Mouse (Mus musculus) lung, embryonic 15.5 days (tissue): ENCODE results near the gene Fkbp10. TPM values are rescaled to one million over a fixed set of nuclear protein-coding genes. Genes with fewer than 3 reads are reported as not detected.
A peak's percentile ranks its signal among the peaks of the same experiment; 100 is the strongest.

Experiments used
- ATAC-seq: fragments of 200-750 bp; cut with Nextera tagmentation; 2 replicates; pipeline ENCODE4 v1.8.0; 2017; ENCODE audit warnings: moderate number of reproducible peaks, borderline replicate concordance; ENCODE audit not compliant: low FRiP score, low TSS enrichment; ENCODE audit errors: extremely low read depth
- H3K27ac ChIP-seq: fragments of 300-500 bp; sonication (generic); 2 replicates; pipeline ENCODE4 v1.5.1; 2015; ENCODE audit warnings: moderate library complexity, mild to moderate bottlenecking, inconsistent platforms
- H3K27me3 ChIP-seq: fragments of 300-500 bp; sonication (generic); 2 replicates; pipeline ENCODE4 v1.6.1; 2015; ENCODE audit warnings: inconsistent platforms
- H3K36me3 ChIP-seq: fragments of 300-500 bp; sonication (generic); 2 replicates; pipeline ENCODE4 v1.6.1; 2015; ENCODE audit warnings: inconsistent platforms
- H3K4me1 ChIP-seq: fragments of 300-500 bp; sonication (generic); 2 replicates; pipeline ENCODE4 v1.6.1; 2015; ENCODE audit warnings: inconsistent platforms
- H3K4me2 ChIP-seq: fragments of 300-500 bp; sonication (generic); 2 replicates; pipeline ENCODE4 v1.6.1; 2015; ENCODE audit warnings: inconsistent platforms, mild to moderate bottlenecking, moderate library complexity
- H3K4me3 ChIP-seq: fragments of 300-500 bp; sonication (generic); 2 replicates; pipeline ENCODE4 v1.5.1; 2015; ENCODE audit warnings: mild to moderate bottlenecking, inconsistent platforms
- H3K9ac ChIP-seq: fragments of 300-500 bp; sonication (generic); 2 replicates; pipeline ENCODE4 v1.6.1; 2015; ENCODE audit warnings: inconsistent platforms
- H3K9me3 ChIP-seq: fragments of 300-500 bp; sonication (generic); 2 replicates; pipeline ENCODE4 v1.6.1; 2016; ENCODE audit warnings: inconsistent platforms
- WGBS: fragments of 180-500 bp; shearing (Covaris S2); methylation state at CpG from one replicate; pipeline ENCODE4 v1.1.7; 2015; 5-methylcytosine and 5-hydroxymethylcytosine counted together
- polyA plus RNA-seq: library from polyadenylated mRNA; unstranded; fragments of >200 nt; fragmentation: Nextera tagmentation; extraction: Ambion mirVana; gene quantifications from 2 replicates; pipeline ENCODE4 v1.2.1, GENCODE M21; 2015

Gene Fkbp10
- polyA plus RNA-seq, 1 experiment from 2014 or later: 143 TPM

GRCm38 (mm10) chr11:100425851-100426250, 10.4 kb downstream of the Fkbp10 start:
- H3K36me3 ChIP-seq: peaks cover 59% of the 10 kb centered on the region
- no peak overlapping the region for H3K9ac ChIP-seq
- H3K27ac ChIP-seq: no peak overlapping the region
- H3K4me2 ChIP-seq: no peak overlapping the region
- H3K4me1 ChIP-seq: 0 out of 2 replicates have a peak, but pooled peaks cover 4% of the 10 kb centered on the region
- ATAC-seq: 0 out of 2 replicates have a peak, but pooled peaks have one; percentile 21
- H3K9me3 ChIP-seq: no peaks in the 10 kb centered on the region
- no peak overlapping the region for H3K4me3 ChIP-seq
- 25% methylated on average over 7 of the region's 7 CpGs for WGBS
- H3K27me3 ChIP-seq: no peaks in the 10 kb centered on the region

GRCm38 (mm10) chr11:100426820-100427219, 11.3 kb downstream of the Fkbp10 start:
- Histone ChIP-seq H3K27me3 (no peaks in the 10 kb centered on the region), H3K27ac (no peak overlapping the region), H3K36me3 (peaks cover 53% of the 10 kb centered on the region), H3K9ac (no peak overlapping the region), H3K9me3 (no peaks in the 10 kb centered on the region), H3K4me3 (no peak overlapping the region), H3K4me1 (0 out of 2 replicates have a peak, but pooled peaks cover 4% of the 10 kb centered on the region), H3K4me2 (no peak overlapping the region)
- ATAC-seq: no peak
- WGBS: 72% methylated on average over 3 of the region's 3 CpGs

DNA sequence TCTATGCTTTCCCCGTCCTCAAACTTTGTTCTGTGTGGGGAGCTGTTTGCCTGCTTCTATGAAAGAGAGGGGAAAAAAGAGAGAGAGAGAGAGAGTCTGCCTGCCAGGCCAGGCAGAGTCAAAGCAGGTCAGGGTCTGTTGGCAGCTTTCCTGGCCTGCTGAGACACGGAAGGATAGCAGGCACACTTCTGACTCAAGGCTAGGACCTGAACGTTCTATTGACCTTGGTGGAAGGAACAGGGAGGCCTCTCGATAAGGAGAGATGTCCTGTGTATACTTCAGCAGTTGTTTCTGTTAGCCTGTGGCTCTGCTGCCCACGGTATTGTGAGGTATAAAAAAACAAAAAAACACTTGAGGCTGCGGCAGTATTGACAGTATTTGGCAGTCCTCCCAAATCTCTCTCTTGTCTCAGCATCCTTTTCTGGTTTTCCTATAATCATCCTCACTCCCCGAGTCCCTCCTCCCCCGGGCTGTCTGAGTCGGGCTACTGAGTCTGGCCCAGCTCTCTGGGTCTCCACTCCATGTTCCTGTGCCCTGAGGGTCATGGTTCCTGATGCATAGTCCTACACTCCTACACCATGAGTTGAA, 13.2 kb downstream of the Fkbp10 start:
- peaks cover 40% of the 10 kb centered on the region for H3K36me3 ChIP-seq
- WGBS: 41% methylated on average over 9 of the region's 9 CpGs
- no peak for ATAC-seq
- no peaks in the 10 kb centered on the region for H3K27me3 ChIP-seq
- H3K4me3 ChIP-seq: no peak overlapping the region
- H3K9me3 ChIP-seq: no peaks in the 10 kb centered on the region
- no peak overlapping the region for H3K9ac ChIP-seq
- 0 out of 2 replicates have a peak, but pooled peaks cover 4% of the 10 kb centered on the region for H3K4me1 ChIP-seq
- H3K4me2 ChIP-seq: no peak overlapping the region
- H3K27ac ChIP-seq: no peak overlapping the region

GRCm38 (mm10) chr11:100430052-100430451, 14.6 kb downstream of the Fkbp10 start:
- Histone ChIP-seq H3K9ac (no peak overlapping the region), H3K4me3 (no peak overlapping the region), H3K36me3 (peaks cover 35% of the 10 kb centered on the region), H3K27ac (no peak overlapping the region), H3K9me3 (no peaks in the 10 kb centered on the region), H3K4me2 (no peak overlapping the region), H3K27me3 (no peaks in the 10 kb centered on the region), H3K4me1 (0 out of 2 replicates have a peak, but pooled peaks cover 4% of the 10 kb centered on the region)
- WGBS: 87% methylated on average over 7 of the region's 7 CpGs
- ATAC-seq: no peak

GRCm38 (mm10) chr11:100432002-100432401, 16.5 kb downstream of the Fkbp10 start:
- Histone ChIP-seq H3K36me3 (peaks cover 46% of the 10 kb centered on the region), H3K9me3 (no peaks in the 10 kb centered on the region), H3K4me2 (no peak overlapping the region), H3K4me1 (0 out of 2 replicates have a peak, but pooled peaks cover 4% of the 10 kb centered on the region), H3K27ac (no peak overlapping the region), H3K4me3 (no peak overlapping the region), H3K27me3 (no peaks in the 10 kb centered on the region), H3K9ac (no peak overlapping the region)
- 74% methylated on average over 5 of the region's 5 CpGs for WGBS
- no peak for ATAC-seq

DNA sequence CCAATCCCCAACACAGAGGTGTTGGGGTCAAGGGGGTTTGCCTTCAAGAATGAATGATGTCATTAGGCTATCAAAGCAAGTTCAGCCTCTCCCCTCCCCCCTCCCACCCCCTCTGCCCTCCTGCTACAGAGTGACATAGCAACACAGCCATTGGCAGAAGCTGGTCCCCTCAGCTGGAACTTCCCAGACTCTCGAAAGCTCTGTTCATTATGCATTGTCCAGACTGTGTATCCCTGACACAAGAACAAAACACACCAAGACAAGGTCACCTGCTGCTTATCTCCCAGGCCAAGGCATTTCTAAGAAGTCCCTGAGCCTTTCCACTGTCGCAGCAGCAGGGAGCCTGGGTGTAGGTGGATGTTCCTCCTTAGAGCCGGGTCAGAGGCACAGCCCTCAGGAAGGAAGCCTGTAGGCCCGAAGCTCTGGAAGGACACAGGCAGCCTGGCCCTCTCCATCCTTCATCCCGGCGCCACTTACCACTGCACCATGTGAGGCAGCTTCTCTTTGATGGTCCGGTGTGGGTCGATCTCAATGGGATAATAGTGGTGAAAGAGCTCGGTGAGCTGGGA, 20.3 kb downstream of the Fkbp10 start:
- Histone ChIP-seq H3K36me3 (peaks cover 38% of the 10 kb centered on the region), H3K4me1 (peaks cover 11% of the 10 kb centered on the region), H3K27me3 (no peaks in the 10 kb centered on the region), H3K4me2 (no peak overlapping the region), H3K9me3 (no peaks in the 10 kb centered on the region), H3K4me3 (no peak overlapping the region), H3K9ac (no peak overlapping the region), H3K27ac (no peak overlapping the region)
- WGBS: 88% methylated on average over 9 of the region's 9 CpGs
- no peak for ATAC-seq

- H3K4me3 ChIP-seq: no peak overlapping the region
- no peak overlapping the region for H3K27ac ChIP-seq
- H3K36me3 ChIP-seq: peaks cover 33% of the 10 kb centered on the region
- 89% methylated on average over 1 of the region's 1 CpGs for WGBS
- no peak for ATAC-seq
- no peaks in the 10 kb centered on the region for H3K27me3 ChIP-seq
- H3K9me3 ChIP-seq: no peaks in the 10 kb centered on the region
- H3K4me1 ChIP-seq: peaks cover 14% of the 10 kb centered on the region
- no peak overlapping the region for H3K4me2 ChIP-seq
- no peak overlapping the region for H3K9ac ChIP-seq
These were observed 22.4 kb downstream of the Fkbp10 start for GRCm38 (mm10) chr11:100437901-100438300.

- H3K4me3 ChIP-seq: peak overlapping the region; percentile 79
- peak overlapping the region; percentile 77 for H3K9ac ChIP-seq
- H3K9me3 ChIP-seq: no peaks in the 10 kb centered on the region
- WGBS: 2% methylated on average over 52 of the region's 52 CpGs
- H3K27ac ChIP-seq: peak overlapping the region; percentile 62
- H3K27me3 ChIP-seq: no peaks in the 10 kb centered on the region
- peaks cover 14% of the 10 kb centered on the region for H3K4me1 ChIP-seq
- H3K36me3 ChIP-seq: peaks cover 17% of the 10 kb centered on the region
- peak overlapping the region; percentile 78 for H3K4me2 ChIP-seq
- peak; percentile 97 for ATAC-seq
These were observed 25.4 kb downstream of the Fkbp10 start for GRCm38 (mm10) chr11:100440691-100441522.

GRCm38 (mm10) chr11:100441797-100442196, 26.3 kb downstream of the Fkbp10 start, which contains the start of the genes Nt5c3b and Klhl10:
TSS of gene Nt5c3b (minus strand) at chr11:100441808.
TSS of gene Klhl10 (plus strand) at chr11:100441917.
- 79% methylated on average over 8 of the region's 8 CpGs for WGBS
- peak within 1 kb of the TSS; percentile 62 for H3K27ac ChIP-seq

GRCm38 (mm10) chr11:100442625-100443024, 27.1 kb downstream of the Fkbp10 start:
- WGBS: 78% methylated on average over 6 of the region's 6 CpGs
- no peak for ATAC-seq
- peaks cover 4% of the 10 kb centered on the region; the same call in 1 of the 2 replicates for H3K36me3 ChIP-seq

More at GRCm38 (mm10) chr11:100441797-100442196, 26.3 kb downstream of the Fkbp10 start, which contains the start of the genes Nt5c3b and Klhl10:
- ATAC-seq: no peak
- Histone ChIP-seq H3K27me3 (no peaks in the 10 kb centered on the region), H3K36me3 (peaks cover 9% of the 10 kb centered on the region), H3K4me2 (peak within 1 kb of the TSS; percentile 78), H3K9me3 (no peaks in the 10 kb centered on the region), H3K4me1 (peaks cover 14% of the 10 kb centered on the region), H3K4me3 (peak within 1 kb of the TSS; percentile 79), H3K9ac (peak within 1 kb of the TSS; percentile 77)

DNA sequence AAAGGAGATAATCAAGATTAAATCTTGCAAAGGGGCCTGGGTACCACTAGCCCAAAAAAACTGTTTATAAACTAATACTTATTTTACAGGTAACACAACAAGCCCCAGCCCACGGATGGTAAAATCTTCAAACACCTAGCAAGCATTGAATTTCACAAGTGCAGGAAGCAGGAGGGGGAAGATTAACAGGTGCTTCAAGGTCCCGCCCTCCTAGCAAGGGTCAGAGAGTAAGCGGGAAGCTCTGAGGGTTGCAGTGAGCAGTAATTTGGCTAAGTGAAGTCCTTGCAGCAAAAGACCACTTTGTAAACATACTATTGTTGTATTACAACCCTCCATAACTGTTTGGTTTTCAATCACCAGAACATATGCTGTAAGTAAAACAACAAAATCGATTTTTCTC, 41.8 kb downstream of the Fkbp10 start:
- Histone ChIP-seq H3K9me3 (no peaks in the 10 kb centered on the region), H3K4me3 (no peak overlapping the region), H3K4me1 (peaks cover 6% of the 10 kb centered on the region; the same call in 1 of the 2 replicates), H3K27ac (peak overlapping the region; percentile 20), H3K27me3 (no peaks in the 10 kb centered on the region), H3K9ac (no peak overlapping the region), H3K36me3 (peaks cover 12% of the 10 kb centered on the region; the same call in 1 of the 2 replicates), H3K4me2 (no peak overlapping the region)
- 50% methylated on average over 4 of the region's 4 CpGs for WGBS
- no peak for ATAC-seq

More at GRCm38 (mm10) chr11:100442625-100443024, 27.1 kb downstream of the Fkbp10 start:
- H3K9ac ChIP-seq: no peak overlapping the region
- H3K9me3 ChIP-seq: no peaks in the 10 kb centered on the region
- H3K4me1 ChIP-seq: peaks cover 14% of the 10 kb centered on the region
- no peak overlapping the region for H3K4me2 ChIP-seq
- no peaks in the 10 kb centered on the region for H3K27me3 ChIP-seq
- H3K27ac ChIP-seq: no peak overlapping the region
- H3K4me3 ChIP-seq: no peak overlapping the region
